Mouse (Mus musculus) layer of hippocampus, postnatal 10 days (tissue): ENCODE data around the gene Cdkn3. TPM values are rescaled to one million over a fixed set of nuclear protein-coding genes. Genes with fewer than 3 reads are reported as not detected.
"Not testable (repeated sequence)": the region's sequence is repeated elsewhere in the genome, so short reads cannot be mapped to it uniquely, and the experiment has no call there.

ENCODE experiments used
- DNase-seq, 2 experiments: peaks; one replicate each; pipeline ENCODE4 v3.0.0; 2021; ENCODE audit warnings: low spot score in 2 of 2
- total RNA-seq, 2 experiments: library from RNA; stranded (reverse); gene quantifications; 2 replicates each; pipeline ENCODE4 v1.2.3; 2021

The Cdkn3 gene
- total RNA-seq, 2 experiments from 2014 or later: 1.4 to 3.0 TPM

DNA sequence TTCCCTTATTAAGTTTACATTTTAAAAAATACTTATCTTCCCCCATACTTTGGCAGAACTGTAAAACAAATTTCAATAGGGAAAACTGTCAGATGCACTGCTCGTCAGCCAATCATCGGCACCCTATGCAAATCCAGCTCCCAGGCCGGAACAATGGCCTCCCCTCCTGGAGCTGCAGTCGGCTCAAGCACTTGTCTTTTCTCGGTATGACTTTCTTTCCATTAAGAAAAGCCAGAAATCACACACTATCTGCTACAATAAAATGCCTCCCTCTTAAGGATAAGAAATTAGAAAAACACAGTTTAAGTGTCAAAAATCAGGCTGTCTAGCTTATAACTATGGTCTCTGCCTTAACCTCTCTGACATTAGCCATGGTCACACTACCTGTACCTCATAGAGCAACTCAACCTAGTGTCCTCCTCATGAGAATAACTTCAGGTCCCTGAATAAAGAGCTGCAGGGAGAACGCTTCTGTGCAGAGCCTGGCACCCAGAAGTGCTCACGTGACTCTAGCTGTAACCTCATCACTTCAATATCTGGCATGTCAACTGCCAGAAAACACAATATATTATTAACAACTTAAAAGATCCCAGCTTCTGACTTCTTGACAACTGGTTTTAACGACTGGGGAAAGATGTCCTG lies 22.0 kb downstream of the Cdkn3 start:
- no peak for DNase-seq

- DNase-seq: no peak
Measured at GRCm38 (mm10) chr14:46783327-46783926, 23.1 kb downstream of the Cdkn3 start.

DNA sequence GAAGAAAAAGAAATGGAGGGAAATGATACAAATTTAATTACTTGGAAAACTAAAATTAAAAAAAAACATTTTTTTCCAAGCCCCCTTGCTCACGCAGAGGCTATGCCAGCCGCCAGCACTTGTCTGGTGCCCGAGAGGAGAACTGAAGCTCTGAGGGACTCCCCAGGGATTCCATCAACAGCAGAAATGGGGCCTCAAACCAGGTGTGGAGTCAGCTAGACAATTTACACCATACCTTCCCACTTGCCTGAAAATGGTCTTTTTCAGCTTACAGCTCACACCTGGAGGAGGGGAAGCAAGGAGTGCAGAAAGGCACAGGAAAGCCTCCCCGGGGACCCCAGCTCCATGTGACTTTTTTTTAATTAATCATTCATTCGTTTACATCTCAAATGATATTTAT lies 24.9 kb downstream of the Cdkn3 start:
- no peak for DNase-seq

DNA sequence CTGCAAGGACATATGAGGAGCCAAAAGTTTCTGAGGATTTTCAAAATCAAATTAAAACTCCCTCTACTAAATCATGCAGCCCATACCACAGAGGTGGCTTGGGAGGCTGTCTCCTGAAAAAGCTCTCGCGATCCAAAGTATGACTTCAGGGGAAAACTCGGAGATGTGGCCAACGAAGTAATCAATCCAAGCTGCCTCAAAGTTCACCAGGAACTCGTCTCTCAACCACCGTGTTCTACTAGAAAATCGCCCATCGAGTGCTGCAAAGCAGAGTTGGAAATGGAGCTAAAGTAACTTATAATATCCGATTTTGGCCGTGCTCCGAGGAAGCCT lies 27.1 kb downstream of the Cdkn3 start:
- no peak for DNase-seq

DNA sequence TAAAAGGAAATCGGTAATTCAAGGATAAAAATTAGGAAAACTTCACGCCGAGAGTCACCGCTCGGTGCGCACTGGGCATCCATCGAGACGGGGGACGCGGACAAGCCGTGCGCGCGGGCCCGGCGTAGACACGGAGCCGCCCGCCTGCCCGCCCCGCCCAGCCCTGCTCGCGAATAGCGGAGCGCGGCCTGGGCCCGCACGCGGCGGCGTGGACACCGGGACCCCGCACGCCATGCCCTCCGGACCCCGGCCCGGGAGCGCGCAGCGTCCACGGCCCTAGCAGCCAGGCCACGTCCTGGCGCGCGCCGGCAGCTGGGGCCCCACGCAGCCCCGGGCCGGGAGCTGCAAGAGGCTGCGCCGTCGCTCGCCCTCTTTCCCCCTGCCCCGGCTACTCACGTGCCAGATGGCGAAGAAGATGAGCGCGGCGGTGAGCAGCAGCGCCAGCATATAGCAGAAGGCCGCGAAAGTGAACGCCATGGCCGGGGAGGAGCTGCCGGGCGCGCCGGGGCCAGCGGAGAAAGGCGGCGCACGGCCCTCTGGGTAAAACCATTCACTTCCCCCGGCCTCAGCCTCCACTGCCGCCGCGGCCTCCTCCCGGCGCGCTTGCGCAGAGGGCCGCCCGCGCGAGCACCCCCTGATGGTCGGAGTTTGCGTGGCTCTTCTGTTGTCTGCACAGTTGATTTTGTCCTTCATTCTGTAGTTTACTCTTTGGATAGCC lies 27.6 kb downstream of the Cdkn3 start, which contains the start of gene Cnih1:
Cnih1 (minus strand) TSS at position 625 of the 718 bp plus-strand sequence.
- DNase-seq: peak; percentile 92 to 94

GRCm38 (mm10) chr14:46788505-46788901 lies 28.2 kb downstream of the Cdkn3 start:
- DNase-seq: no peak

DNA sequence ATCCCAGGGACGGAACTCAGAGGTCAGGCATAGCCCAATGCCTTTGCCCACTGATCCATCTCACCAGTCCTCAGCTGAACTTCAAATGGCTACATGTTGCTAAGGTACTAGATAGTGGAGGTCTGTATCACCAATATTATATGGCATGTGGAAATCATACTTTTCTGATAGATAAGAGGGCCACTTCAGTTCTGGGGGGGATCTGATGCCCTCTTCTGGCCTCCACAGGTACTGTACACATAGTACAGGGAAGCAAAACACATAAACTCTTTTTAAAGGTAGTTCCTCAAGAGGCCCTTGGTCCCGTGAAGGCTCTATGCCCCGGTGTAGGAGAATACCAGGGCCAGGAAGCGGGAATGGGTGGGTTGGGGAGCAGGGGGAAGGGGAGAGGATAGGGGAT lies 30.0 kb downstream of the Cdkn3 start:
- no peak for DNase-seq

DNA sequence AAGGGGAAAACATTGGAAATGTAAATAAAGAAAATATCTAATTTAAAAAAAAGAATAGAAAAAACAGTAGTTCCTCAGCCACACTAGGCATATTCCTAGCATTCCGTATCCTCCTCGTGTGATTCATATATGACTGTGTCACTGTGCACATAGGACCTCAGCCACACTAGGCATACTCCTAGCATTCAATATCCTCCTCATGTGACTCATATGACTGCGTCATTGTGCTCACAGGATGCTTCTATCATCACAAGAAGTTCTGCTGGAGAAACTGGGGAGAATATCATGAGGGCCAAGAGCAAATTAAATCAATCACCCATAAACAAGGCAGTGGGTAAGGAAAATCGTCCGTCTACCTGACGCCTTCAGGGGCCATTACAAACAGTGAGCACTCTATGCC lies 30.4 kb downstream of the Cdkn3 start:
- no peak for DNase-seq

DNA sequence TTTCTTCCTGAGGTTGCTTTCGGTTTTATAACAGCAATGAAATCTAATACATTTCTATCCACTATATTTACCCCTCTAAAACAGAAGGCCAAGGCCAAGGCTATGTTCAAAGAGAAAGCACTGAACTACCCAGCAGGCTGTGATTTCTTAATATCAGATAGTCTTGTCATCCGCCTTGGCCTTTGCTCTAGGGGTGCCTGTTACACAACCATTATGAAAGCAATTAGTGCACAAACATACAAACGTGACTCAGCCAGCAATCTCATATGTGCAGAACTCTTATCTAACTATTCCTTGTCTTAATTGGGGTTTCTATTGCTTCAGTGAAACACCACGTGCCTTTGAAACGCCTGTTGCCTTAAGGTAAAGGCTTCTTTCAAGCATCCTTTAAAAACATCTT lies 33.8 kb downstream of the Cdkn3 start:
- DNase-seq: no peak

DNA sequence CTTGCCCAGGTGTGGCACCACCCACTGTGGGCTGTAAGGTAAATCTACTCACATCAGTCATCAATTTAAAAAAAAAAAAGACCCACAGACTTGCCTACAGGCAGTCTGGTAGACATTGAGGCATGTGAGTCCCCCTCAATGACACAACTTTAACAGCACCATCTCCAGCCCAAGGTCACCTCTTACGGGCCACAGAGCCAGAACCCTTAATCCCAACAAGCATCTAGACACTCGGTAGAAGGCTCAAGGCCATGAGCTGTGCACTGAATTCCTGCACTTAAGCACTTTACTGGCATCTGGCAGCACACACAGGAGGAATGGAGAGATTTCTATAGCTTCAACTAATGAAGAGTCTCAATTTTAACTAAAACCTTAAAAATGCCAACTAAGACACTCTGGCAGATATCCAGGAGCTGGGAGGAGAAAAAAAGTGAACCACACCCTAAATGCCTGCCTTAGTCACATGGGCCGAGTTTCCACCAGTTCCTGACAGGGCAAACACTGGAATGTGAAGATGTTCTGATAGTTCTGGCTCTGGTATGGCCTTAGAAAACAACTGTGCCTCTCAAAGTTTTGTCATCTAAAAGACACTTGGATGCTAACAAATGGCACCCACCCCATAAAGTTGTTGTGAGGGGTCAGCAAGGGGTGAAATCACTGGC lies 40.5 kb downstream of the Cdkn3 start:
- no peak for DNase-seq

DNA sequence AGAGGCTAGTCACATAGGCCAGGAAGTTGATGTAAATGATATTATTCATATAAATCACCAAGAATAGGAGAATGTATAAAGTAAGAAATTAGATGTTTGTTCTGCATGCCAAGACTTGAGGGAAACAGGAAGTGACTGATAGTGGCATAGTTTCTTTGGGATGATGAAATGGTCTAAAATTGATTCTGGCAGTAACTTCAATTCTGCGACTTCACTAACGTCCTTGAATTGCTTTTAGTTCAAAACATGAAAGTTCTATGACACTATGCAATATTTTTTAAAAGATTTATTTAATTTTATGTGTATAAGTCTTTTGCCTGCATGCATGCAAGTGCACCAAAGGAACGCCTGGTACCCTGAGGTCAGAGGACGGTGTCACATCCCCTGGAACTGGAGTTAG lies 42.9 kb downstream of the Cdkn3 start:
- DNase-seq: no peak

DNA sequence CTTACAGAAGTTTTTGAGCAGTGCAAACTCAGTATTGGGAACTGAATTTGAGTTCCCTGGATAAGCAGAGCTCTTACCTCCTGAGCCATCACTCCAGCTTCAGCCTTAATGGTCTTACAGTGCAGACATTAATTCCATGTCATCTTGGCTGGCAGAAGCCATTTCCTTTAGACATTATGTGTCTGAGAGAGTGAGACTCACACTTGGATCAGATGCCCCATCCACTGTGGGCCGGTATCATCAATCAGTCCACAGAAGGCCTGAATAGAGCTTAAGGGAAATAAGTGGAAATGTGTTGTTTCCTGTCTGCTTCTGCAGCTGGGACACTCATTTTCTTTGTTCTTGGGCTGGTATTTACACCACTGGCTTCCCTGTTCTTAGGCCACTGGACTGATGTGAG lies 43.5 kb downstream of the Cdkn3 start:
- DNase-seq: no peak

GRCm38 (mm10) chr14:46806186-46806585 lies 45.8 kb downstream of the Cdkn3 start:
- no peak for DNase-seq

GRCm38 (mm10) chr14:46807927-46808326 lies 47.6 kb downstream of the Cdkn3 start:
- DNase-seq: no peak

GRCm38 (mm10) chr14:46815640-46816039 lies 55.3 kb downstream of the Cdkn3 start:
- no peak for DNase-seq

DNA sequence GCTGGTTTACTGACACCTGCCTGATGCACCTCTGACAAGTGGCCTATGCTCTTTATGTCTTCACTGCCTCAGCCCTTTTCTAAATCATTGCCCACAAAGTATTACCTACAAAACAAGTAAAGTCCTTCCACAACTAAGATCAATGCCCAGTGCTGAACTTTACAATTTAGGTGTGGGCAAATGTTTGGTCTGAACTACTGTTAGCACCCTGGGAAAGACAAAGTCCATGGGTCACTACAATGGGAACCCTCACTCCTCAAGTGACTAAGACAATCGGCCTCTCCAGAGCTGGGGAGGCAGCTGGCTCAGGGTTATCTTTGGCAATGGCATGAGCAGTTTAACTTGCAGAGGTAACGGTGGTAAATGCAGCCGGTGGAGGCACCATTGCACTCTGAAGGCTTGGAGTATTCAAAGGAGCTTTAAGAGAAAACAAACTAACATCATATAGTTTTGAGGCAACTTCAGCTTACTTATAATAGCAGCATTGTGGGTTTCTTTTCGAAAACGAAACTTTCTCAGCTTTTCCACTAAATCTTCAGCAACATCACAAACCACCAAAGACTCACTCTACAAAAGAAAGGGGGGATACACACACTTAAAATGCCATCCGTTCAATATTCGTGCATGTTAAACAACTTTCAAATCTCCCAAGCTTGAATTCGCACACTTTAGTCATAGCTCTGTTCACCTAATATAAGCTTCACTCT lies 56.7 kb downstream of the Cdkn3 start:
- DNase-seq: no peak

- no peak for DNase-seq
Measured at GRCm38 (mm10) chr14:46818743-46819142, 58.4 kb downstream of the Cdkn3 start.

DNA sequence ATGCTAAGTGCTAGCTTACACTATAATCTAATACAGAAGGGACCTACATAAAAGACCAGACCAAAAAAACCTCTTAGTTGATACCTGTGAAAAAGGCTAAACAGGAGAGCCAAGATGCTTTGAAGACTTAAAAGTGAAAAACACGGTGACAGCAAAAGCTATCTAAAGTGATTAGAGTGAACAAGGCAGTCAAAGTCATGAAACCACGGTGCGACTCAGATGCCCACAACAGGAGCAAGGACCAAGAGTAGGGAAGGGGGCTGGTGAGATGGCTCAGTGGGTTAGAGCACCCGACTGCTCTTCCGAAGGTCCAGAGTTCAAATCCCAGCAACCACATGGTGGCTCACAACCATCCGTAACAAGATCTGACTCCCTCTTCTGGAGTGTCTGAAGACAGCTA lies 59.6 kb downstream of the Cdkn3 start:
- DNase-seq: not testable (repeated sequence)
